Mouse (Mus musculus) mouse embryonic stem cell (cell line): ENCODE data around the gene Akap6.

Experiments used
- in situ Hi-C, 2 experiments: fragments of 300-500 bp; cut with MboI; formaldehyde crosslinking; loops; 1 replicate in 1 of 2; 3 replicates in 1 of 2; pipeline ENCODE4 v1.14.3; 2019 to 2020; ENCODE audit warnings: low sequenced_read_pairs in 2 of 2, low pct_unique_long_range_greater_than_20kb in 1 of 2, mixed read lengths in 1 of 2; ENCODE audit not compliant: unreplicated experiment in 1 of 2

Akap6 gene

DNA sequence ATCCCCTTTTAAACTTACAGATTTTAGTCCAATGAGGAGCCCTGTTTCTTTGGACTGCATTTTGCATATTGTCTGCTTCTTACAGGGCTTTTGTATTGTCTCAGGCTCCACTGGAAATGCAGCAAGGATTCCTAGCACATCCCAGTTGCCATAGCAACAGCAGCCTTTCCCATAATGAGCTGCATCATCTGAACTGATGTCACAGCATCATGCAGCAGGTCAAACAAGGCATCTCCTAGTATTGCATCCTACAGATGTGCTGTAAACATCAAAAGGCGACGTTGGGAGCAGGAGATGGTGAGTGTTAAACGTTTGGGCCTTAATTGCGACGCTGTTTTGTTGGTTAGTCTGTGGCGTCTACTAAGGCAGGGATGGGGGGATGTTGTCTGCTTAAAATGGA lies at the start of gene Akap6:
Gene Akap6, plus strand, starts transcription at position 238 of the 400 bp plus-strand sequence.
- in situ Hi-C loops: no loop called here

DNA sequence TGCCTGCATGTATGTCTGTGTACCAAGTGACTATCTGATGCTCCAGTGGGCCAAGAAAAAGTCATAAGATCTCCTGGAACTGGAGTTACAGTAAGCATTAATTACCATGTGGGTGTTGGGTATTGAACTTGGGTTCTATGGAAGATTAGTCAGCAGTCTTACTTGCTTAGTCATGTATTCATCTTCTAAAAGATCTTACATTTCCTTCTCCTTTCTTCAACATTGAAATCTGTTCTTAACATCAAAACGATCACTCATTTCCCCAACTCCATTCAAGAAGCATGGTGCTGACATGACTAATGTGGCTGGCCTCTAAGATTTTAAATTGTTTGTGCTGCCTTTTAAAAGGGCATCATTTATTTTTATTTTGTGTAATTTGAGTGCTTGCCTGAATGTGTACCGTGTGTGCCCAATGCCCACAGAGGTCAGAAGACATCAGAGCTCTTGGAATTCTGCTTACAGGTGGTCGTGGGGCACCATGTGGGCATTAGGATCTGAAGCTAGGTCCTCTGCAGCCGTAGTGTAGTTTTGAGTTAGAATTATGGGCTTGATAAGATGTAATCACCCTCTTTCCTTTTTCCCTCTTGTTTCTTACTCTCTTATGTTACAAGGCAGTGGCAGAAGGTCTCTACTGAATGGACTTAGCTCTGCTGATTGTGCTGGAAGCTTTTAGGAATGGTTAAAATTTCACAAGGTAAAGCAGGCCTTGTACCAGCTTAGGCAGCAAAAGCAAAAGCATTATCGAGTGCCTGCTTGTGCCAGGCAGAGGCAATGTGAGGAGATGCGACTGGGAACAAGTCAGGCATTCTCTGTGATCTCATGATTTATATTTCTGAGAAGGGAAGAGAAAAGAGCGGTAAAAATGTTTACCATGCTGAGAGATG lies 36.0 kb upstream of the Akap6 start:
- in situ Hi-C loops: no loop called here

DNA sequence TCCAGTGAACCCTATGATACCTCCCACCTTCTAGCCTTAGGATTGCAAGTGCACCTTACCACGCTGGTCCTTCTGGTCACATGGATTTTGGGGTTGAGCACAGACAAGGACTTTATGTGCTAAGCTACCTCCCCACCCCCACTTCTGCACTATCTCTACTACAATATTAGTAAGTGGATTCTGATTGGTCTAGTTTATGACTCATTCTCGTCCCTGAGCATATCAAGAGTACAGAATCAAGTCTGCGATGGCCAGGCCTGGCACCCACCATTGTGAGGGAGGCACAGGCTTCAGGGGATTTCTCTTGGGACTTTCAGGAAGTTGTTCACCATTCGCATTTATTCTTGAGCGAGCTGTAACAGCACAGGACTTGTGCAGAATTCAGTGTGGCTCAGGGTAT lies 34.2 kb upstream of the Akap6 start:
- in situ Hi-C loops: no loop called here

DNA sequence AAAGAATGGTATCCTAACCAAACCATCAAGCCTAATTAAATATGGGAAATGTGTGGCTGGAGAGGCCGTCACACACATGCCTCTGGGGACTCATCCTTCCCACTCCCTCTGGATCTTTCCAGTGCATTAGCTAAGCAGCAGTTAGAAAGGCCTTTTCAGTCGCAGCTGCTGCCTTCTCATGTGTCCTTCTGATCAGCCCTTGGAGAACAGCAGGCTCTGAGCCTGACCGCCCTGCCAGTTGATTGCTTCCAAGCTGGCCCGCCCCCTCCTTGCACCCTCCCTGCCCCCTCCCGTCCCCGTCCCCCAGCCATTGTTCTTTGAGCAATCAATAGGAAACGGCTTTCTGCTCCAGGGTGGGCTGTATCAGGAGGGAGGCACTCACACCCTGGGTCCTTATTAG lies 27.7 kb upstream of the Akap6 start:
- in situ Hi-C loops: no loop called here

DNA sequence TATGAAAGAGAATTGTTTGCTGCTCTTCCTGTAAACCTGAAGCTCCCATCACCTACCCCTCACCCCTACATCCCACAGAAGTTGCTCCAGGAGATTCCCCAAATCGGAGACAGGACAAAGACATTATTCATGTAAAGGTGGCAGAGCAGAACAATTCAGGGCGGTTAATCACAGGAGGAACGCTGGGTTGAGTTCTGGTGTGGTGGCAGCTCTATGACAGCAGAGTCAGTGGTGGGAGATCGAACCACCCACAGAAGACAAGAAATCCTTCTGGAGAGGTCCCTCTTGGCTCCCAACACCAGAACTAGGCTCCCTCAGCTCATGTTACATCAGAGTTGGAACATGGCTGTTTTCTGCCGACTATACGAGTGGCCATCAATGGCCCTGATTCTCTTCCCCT lies 27.2 kb upstream of the Akap6 start:
- in situ Hi-C loops: no loop called here

DNA sequence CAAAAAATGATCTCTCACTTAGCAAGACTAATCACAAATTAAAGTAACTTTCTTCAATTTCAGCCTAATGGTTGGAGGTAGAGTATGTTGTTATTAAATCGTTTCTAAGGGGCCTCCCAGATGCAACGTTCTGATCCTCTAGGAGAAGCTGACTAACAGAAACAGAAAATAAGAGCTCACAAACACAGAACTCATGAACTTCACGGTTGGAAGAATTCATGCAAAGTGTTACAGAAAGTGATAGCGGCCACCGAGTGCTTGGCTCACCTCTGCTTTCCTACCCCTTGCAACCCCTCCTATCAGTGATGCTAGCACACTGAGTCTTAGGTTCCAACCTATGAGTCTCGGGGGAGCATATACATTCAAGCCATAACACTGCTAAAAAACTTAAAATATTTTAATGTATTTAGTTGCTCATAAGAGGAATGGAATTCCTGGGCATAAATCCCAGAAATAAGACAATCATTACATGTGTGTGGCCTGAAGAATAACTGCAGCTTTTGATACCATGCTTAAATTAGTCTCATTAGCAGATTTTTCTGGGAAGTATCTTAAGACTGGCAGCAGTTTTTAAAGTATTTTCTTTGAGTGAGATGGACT lies 25.7 kb upstream of the Akap6 start:
- in situ Hi-C loops: no loop called here

DNA sequence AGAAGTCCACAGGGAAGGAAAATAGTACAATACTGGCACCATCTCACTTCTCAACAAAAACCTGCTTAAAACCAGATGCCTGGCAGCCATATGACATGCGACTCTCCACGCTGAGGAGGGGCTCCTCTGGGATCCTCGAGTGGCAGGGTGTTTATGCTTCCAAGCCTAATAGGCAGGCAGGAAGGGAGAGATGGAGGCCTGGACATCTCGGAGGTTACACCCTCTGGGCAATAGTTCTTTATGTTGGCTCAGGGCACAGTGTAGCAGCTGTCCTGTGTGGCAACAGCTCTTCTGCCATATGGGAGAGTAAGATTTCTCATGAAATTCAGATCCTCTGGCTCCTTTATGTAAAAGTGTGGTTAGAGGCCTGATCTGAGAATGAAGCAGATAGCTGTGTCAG lies 24.2 kb upstream of the Akap6 start:
- in situ Hi-C loops: no loop called here

DNA sequence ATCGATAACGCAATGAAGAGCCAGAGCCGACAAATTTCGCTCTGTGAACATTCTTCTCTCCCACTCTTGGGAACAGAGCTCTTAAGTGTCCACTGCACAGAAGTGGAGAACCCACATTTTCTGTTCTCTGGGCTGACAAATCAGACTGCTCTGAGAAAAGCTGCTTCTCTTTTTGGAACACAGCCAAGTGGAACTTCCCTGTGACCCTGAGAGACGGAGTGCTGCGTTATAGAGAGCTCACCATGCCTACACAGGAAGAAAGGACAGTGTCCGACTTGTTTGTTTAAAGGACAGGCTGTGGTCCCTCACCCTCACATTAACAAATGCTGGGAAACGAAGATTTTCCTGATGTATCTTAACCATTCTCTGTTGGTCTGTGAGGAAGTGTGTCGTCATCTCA lies 11.8 kb upstream of the Akap6 start:
- in situ Hi-C loops: no loop called here

DNA sequence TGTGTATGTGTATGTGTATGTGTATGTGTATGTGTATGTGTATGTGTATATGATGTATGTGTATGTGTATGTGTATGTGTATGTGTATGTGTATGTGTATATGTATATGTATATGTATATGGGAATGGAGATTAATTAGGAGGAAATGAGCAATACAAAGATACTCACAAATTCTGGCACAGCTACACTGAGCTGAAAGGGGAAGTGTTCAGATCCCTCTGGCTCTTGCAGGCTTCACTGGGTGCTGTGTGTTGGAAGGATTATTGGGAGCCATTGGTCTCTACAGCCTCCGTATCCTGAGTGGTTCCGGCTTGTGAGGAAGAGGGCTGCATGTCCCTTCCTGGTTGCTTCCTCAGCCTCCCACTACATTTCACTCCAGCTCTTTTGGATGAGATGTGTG lies 10.5 kb upstream of the Akap6 start:
- in situ Hi-C loops: no loop called here

DNA sequence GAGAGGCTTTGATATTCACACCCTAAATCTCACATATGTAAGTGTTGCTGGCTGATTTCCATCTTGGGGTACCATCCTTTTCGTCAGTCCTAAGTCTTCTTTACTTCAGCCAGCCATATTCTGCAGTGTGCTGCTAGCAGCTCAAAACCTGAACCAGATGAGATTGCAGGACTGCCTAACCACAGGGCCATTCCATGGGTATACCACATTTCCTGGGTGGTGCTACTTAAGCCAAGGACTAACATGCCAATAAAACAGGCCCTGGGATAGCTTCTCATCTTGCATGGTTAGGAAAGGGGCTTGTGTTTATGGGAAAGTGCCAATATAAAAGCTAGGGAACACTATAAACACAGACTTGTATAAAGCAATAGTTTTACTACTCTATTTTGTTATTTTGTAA lies 7.6 kb upstream of the Akap6 start:
- in situ Hi-C loops: no loop called here

DNA sequence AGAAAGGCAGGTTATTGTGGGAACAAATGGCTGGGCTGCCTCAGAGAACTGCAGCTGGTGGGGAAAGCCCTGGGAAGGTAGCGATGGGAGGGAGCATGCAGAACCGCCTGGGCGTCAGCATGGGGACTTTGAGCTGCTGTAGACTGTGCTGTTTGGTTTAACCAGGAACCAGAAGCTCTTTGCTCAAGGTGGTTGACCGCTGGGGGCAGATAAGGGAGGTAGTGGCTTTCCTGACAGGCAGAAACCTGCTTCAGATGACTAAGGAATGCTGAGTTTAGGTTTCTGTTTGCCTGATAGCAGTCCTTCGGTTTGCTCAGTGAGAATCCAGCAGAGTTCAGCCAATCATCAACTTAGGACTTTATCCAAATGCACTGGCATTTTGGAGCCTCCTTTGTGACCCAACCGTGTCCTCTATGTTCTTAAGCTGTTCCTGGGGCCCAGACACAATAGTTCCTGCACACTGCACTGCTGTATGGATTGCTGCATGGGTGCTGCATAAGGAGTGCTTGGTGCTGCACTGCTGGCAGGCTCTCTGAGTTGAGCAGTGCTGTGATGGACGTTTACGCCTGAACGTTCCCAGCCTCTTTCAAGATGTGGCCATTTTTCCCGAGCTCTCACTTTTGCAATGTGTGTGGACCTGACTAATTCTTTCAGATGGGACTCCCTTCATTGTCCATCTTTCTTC lies 6.8 kb upstream of the Akap6 start:
- in situ Hi-C loops: no loop called here

DNA sequence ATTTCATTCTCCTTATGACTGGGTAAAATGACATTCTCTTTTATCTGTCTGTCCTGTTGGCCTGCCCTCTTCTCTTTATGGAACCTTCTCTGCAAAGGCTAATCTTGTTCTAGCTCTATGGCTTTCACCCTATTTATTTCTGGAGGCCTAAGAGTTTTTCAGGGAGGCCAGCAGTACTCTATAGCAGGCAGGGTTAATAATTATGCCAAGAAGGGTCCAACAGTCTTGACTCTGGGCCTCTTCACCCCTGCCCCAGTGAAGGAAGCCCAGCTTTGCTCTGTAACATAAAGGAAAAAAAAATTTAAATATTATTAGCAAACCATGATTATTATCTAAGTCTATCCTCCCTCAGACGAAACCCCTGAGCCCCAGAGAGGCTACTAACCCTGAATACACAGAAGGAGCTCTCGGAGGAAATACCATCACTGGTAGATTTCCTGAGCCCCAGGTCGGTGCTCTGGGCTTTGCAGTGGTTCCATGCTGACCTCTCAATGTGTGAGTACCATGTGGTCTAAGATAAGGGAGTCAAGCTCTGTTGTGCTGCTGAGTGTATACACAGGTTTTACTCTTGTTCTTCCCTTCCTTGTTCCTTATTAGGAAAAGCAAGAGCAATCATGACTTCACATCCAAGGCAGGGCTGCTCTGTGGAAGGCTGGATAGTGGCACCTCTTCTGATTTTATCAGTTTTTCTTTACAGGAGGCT lies 1.6 kb upstream of the Akap6 start:
- in situ Hi-C loops: no loop called here

DNA sequence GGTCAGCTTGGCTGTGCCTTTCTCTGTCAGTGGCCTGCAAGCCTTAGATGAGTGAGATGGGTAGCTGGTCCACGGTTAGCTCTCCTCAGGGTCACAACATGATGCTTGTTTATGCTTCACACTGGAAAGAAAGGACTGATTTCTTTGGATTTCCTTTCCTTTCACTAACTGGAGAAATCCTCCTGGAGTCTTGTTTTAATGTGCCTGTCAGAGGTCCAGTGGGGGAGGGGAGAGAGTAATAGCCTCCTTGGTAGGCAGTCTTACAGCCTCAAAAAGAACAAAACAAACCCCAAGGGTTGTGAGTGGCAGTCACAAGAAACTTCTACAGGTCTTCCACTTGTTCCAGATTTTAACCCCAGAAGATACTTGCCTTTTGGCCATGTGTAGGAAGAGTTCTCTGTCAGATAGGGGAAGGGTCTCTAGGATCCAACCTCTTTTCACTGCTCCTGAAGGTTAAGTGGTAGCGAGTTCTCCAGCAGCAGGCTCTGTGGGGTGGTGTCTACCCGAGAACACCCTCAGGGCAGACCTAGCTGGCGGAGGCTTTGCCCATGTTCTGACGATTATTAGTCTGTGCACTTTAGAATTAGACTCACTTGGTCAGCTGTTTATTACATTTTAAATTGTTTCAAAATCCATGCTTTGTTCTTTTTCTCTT lies 780 bp upstream of the Akap6 start:
- in situ Hi-C loops: no loop called here

DNA sequence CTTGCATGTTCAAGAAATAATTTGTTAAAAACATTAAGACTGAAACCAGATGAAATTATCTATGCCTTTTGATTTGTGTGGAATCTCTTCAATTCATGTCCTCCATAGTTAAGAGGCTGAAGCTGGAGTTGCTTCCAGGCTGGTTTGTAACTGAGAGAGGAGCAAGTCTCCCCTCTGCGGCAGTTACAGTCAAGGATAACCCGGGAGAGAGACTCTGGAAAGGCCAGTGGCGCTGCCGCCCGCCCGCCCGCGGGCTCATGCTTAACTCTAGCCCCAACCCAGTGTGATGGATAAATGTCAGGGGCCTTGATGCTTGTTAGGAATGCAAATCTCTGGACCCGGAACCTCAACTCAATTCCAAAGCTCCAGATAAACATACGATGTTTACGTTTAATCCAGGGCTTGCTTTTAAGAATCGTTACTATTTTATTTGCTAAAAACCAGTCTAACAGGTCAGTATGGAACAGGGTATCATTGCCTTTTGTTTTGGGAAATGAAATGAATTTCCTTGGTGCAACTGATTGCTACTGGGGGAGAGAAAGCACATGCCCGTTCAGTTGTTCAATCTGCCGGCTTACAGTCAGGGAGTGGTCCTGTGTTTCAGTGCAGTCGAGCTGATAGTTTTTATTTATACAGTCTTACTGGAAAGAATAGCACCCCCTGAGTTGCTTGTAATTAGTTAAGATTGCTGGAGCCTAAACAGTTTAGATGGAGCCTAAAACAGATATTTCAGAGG lies 946 bp downstream of the Akap6 start:
- in situ Hi-C loops: no loop called here

DNA sequence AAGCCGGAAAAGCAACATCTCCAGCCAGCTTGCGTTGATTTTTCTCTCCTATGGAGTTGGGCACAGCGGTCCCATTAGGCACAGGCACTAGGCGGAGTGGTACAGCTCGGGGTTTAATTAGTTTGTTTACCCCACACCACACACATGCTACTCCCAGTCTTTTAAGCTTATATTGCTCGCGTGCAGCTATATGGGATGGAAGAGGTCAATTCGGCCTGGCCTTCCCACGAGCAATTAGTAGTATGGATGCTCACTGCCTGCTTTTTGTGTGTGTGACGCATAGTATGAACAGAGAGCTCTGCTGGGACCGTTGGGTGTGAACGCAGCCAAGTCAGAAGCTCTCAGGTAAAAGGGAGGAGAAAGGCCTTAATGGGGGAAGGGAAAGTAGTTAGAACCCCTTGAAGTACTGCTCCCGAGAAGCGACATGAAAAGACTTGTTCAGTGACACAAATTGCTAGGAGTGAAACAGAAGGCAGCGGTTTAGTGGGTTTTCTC lies 1.6 kb downstream of the Akap6 start:
- in situ Hi-C loops: no loop called here

DNA sequence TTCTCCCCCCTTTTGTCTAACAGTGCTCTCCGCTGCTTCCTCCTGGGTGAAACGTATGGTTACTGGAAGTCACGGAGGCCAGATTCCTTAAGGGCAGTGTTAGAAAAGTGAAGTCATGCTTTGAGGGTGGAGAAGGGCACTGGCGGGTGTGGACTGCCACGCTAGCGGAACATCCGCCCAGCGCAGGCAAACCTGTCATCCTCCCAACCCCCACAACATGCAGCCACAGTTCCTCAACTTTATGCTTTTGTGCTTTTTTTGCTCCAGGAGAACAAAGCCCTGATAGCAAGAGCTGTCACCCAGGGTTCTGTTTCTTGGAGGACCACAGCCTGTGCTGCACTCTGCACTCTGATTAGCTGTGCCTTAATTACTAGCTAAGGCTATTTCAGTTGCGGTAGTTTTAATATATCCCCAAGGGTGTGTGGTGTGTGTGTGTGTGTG lies 2.0 kb downstream of the Akap6 start:
- in situ Hi-C loops: no loop called here

DNA sequence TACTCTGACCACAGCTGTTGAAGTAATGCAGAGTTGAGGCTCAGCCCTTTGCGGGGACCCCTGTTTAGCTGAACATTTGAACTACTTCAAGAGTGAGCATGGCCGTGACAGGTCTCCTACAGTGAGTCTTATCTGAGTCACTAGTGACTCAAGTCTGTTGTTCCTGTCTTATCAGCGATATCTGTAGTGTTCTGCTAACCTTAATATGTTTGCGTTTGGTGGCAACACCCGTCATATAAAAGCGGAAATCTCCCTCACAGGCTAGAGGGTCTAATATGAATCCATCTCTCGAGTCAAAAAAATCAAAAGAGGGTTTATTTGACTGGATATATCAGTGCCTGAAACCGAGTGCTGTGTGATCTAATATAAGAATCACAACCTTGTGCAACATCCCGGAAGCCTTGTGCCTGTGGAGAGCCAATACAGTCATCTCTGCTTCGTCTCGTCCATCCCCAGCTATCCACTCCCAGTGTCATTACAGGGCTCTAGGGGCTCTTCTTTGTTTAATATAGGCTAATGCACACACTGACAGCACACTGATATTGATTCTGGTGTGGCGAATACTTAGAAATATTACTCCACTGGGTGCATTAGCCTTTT lies 3.3 kb downstream of the Akap6 start:
- in situ Hi-C loops: no loop called here
